Mouse (Mus musculus) lung, postnatal 14 days (tissue): ENCODE measurements around the gene Poldip3.

Experiments
- DNase-seq: peaks from one replicate; pipeline ENCODE4 v3.0.0; 2021

Poldip3 gene

GRCm38 (mm10) chr15:83149196-83150072, at the start of gene Poldip3:
Gene Poldip3, minus strand, starts transcription at chr15:83149384.
- DNase-seq, result peak; percentile 99

GRCm38 (mm10) chr15:83193413-83193812, 44.2 kb upstream of the Poldip3 start:
- DNase-seq, result no peak

GRCm38 (mm10) chr15:83182351-83182750, 33.2 kb upstream of the Poldip3 start:
- DNase-seq, result no peak

GRCm38 (mm10) chr15:83181800-83182330, 32.7 kb upstream of the Poldip3 start:
- DNase-seq, result no peak

GRCm38 (mm10) chr15:83180004-83180403, 30.8 kb upstream of the Poldip3 start:
- DNase-seq, result no peak

- no peak for DNase-seq
Observed at GRCm38 (mm10) chr15:83176653-83177052, 27.5 kb upstream of the Poldip3 start.

- DNase-seq, result no peak
Observed at GRCm38 (mm10) chr15:83173914-83174884, 25.0 kb upstream of the Poldip3 start.

- DNase-seq, result no peak
Observed at GRCm38 (mm10) chr15:83172492-83173429, 23.6 kb upstream of the Poldip3 start, which contains the start of gene Cyb5r3. Gene Cyb5r3, minus strand, starts transcription at chr15:83172592.

GRCm38 (mm10) chr15:83171712-83172481, 22.7 kb upstream of the Poldip3 start:
- DNase-seq, result peak; percentile 96

- peak; percentile 39 for DNase-seq
Observed at GRCm38 (mm10) chr15:83170956-83171659, 21.9 kb upstream of the Poldip3 start.

- peak; percentile 72 for DNase-seq
Observed at GRCm38 (mm10) chr15:83169772-83170722, 20.9 kb upstream of the Poldip3 start.

- DNase-seq, result peak; percentile 32
Observed at GRCm38 (mm10) chr15:83168875-83169771, 19.9 kb upstream of the Poldip3 start.

- DNase-seq, result no peak
Observed at GRCm38 (mm10) chr15:83168311-83168710, 19.1 kb upstream of the Poldip3 start.

- no peak for DNase-seq
Observed at GRCm38 (mm10) chr15:83167550-83168065, 18.4 kb upstream of the Poldip3 start.

- no peak for DNase-seq
Observed at GRCm38 (mm10) chr15:83167126-83167525, 17.9 kb upstream of the Poldip3 start.

- DNase-seq, result peak; percentile 38
Observed at GRCm38 (mm10) chr15:83166642-83167041, 17.5 kb upstream of the Poldip3 start.

- DNase-seq, result no peak
Observed at GRCm38 (mm10) chr15:83165526-83166315, 16.5 kb upstream of the Poldip3 start.
